Mouse (Mus musculus) mouse embryonic stem cell (cell line): ENCODE results near the gene Zfp352.
"Not testable (repeated sequence)": the region's sequence is repeated elsewhere in the genome, so short reads cannot be mapped to it uniquely, and the experiment has no call there.

ENCODE experiments used
- in situ Hi-C, 2 experiments: fragments of 300-500 bp; cut with MboI; formaldehyde crosslinking; loops; 1 replicate in 1 of 2; 3 replicates in 1 of 2; pipeline ENCODE4 v1.14.3; 2019 to 2020; ENCODE audit warnings: low sequenced_read_pairs in 2 of 2, low pct_unique_long_range_greater_than_20kb in 1 of 2, mixed read lengths in 1 of 2; ENCODE audit not compliant: unreplicated experiment in 1 of 2

Zfp352 gene

DNA sequence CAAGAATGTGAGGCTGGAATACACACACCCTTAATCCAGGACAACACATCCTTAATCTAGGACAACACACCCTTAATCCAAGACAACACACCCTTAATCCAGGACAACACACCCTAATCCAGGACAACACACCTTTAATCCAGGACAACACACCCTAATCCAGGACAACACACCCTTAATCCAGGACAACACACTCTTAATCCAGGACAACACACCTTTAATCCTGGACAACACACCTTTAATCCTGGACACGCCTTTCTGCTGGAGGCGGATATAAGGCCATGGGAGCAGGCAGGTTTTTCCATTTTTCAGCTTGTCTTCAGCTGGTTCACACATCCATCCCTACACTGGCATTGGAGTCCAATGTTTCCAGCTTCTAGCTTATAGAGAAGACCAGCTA, at the start of gene Zfp352:
Gene Zfp352 (plus strand): TSS at position 301 of the 400 bp plus-strand sequence.
- in situ Hi-C loops = no loop called here

DNA sequence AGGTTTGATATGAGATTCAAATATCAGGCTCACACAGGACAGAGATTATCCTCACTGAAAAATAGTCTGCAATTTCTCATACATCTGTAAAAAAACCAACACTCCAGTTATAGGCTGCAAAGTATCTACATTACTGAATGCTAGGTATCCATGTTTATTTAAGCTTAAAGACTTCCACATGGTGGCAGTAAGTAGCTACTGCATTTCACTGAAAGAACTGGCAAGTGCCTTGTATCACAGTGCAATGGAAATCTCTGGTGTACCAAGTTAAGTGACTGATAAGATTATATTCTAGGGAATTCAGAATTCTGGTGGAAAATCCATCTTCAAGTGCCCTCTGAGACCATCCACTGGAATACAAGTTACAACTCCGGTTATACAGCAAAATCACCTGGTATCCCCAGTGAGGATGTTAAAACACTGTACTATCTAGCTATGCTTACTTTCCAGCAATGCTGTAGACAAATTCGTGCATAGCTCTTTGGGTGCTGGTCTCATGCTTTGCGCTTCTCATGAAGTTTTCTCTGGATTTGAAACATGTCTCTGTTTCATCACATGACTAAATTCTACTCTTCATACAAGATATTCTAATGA, 47.6 kb upstream of the Zfp352 start:
- in situ Hi-C loops = no loop called here

DNA sequence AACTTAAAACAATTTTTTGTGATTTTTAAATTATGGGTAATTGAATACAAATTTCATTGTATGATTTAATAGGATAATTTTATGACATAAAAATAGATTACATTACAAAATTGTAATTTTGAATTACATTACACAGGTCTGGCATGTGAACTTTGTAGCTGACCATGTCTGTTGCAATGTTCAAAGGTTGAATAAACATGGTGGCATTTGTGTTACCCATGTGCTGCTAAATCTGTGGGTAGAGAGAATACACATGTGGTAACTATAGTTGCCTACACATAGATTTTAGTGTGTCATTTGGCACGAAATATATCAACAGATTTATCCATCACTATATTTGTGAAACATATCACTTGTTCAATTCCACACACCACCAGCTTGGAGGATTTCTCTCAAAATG, 44.6 kb upstream of the Zfp352 start:
- in situ Hi-C loops = no loop called here

DNA sequence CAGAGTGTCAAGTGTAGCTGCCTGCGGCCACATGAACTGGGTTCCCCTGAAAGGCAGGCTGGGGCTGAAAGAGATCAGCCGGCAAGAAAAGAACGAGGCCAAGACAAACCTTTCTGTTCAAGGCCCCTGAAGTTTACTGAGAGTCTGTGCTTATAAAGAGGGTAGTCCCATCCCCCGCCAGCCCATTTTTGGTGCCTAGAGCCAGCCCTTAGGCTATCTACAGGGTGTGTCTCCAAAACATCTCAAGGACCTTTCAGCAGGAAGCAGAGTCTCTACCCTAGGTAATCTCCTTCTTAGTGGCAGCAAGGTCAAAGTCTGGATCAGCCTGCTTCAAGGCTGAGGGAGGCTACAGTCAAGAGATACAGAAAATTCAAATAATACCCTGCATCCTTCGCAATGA, 15.2 kb upstream of the Zfp352 start:
- in situ Hi-C loops = no loop called here

DNA sequence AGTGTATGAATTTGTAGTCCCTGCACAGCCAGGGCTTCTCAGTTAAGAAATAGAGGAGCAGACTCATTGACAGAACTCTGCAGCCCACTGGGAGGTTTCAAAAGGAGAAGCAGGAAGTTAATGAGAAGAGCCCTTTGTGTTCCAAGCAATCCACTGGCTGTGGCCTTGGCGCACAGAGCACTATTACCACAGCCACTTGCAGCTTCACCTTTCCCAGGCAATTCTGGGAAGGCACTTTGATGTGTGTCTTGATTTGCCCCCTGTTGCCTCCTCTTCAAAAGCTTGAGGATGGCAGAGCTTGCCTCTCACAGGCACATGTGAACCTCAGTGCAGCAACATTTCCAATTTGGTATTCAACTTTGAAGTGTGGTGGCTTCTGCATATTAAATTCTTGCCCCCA, 7.1 kb upstream of the Zfp352 start:
- in situ Hi-C loops = no loop called here

DNA sequence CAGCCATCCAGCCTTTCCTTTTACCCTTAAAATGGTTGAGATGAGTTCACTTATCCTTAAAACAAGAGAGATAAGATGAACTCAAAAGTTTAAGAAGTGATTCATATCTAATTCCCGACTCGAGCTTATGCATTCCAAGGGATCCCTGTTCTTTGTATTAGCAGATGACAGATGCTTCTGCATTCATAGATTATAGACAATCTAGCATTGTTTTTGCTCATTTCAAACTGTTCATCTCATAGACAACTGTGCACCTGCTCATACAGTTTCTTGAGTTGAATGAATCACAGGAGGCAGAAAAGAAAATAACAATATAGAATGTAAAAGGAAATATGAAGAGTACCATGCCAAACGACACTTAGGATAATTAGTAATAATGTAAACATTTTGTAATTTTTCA, 6.5 kb upstream of the Zfp352 start:
- in situ Hi-C loops = no loop called here

DNA sequence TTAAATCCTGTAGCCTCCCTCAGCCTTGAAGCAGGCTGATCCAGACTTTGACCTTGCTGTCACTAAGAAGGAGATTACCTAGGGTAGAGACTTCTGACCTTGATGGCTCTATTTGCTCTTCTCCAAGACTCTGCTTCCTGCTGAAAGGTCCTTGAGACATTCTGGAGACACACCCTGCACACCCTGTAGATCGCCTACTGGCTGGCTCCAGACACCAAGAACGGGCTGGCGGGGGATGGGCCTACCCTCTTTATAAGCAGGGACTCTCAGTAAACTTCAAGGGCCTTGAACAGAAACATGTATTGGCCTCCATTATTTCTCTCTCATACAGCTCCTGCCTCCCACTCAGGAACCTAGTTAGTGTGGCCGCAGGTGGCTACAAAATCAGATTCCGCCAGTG, 17.0 kb downstream of the Zfp352 start:
- in situ Hi-C loops = not testable (repeated sequence)

DNA sequence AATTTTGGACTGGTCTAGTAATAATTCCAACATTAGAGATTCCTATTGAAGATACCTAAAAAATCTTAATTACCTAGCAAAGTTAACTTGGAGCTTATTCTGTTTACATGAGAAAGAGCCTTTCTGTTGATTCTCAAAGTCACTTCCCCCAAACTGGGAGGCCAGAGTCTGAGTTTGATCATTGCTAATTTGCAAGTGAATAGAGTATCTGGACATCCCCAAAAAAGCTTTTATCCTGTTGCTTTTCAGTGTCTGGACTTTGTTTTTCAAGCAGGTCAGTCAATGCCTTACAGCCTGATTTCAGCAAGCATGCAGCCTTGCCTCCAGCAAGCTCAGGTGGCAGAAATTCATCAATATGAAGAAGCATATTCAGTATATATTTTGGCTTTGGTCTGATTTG, 51.2 kb downstream of the Zfp352 start:
- in situ Hi-C loops = no loop called here
